Mouse (Mus musculus): ENCODE data around the gene Ptger2. TPM values are rescaled to one million over a fixed set of nuclear protein-coding genes. Genes with fewer than 3 reads are reported as not detected.

Gene Ptger2
- polyA plus RNA-seq, 1 experiment, result 0.33 TPM

DNA sequence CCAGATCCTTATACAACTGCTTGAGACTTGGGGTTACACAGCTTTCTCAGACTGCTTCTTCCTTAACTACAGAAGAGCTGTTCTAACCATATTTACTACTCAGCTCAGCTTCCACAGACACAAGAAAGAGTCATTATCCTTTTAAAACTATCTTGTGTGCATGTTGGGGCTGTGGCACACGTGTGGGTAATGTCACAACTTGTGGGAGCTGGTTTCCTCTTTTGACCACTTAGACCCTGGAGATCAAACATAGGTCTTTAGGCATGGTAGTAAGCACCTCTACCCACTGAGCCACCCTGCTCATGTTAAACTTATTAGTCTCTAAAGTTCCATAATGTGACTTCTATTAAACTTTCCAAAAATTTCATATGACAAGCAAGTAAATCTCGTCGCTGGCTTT lies 33.6 kb downstream of the Ptger2 start:
- H3K4me3 ChIP-seq (replicated peaks; ENCODE audit: insufficient read depth, low read depth, low read length), result no peak overlapping the region
- no peaks in the 10 kb centered on the region for H3K4me1 ChIP-seq (ENCODE audit: control insufficient read depth, insufficient read depth, low read length)
- no peaks in the 10 kb centered on the region for H3K27me3 ChIP-seq (ENCODE audit: control insufficient read depth, insufficient read depth, low read length)
- WGBS, result 87% methylated on average over 3 of the region's 3 CpGs
- no peak overlapping the region for H3K27ac ChIP-seq (ENCODE audit: insufficient read depth, low read length)
- TF ChIP-seq CTCF (IDR thresholded peaks at IDR 0.05; ENCODE audit: borderline replicate concordance, insufficient read depth, low read depth, low read length) (no peak), POLR2A (IDR thresholded peaks at IDR 0.05; ENCODE audit: borderline replicate concordance, insufficient read depth, low read length) (no peak)
- DNase-seq, result no peak

DNA sequence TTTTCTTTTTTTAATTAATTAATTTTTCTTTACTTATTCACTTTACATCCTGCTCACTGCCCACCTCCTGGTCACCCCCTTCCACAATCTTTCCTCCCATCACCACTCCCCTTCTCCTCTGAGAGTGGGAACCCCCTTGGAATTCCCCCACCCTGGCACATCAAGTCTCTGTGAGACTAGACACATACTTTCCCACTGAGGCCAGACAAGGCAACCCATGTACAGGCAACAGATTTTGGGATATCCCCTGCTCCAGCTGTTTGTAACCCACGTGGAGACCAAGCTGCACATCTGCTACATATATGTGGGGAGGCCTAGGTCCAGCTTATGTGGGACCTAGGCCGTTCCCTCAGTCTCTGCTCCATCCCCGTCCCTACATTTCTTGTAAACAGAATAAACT lies 46.3 kb downstream of the Ptger2 start:
- TF ChIP-seq CTCF (IDR thresholded peaks at IDR 0.05; ENCODE audit: borderline replicate concordance, insufficient read depth, low read depth, low read length) (no peak), POLR2A (IDR thresholded peaks at IDR 0.05; ENCODE audit: borderline replicate concordance, insufficient read depth, low read length) (no peak)
- Histone ChIP-seq H3K4me1 (ENCODE audit: control insufficient read depth, insufficient read depth, low read length) (no peaks in the 10 kb centered on the region), H3K4me3 (replicated peaks; ENCODE audit: insufficient read depth, low read depth, low read length) (no peak overlapping the region), H3K27me3 (ENCODE audit: control insufficient read depth, insufficient read depth, low read length) (no peaks in the 10 kb centered on the region), H3K27ac (ENCODE audit: insufficient read depth, low read length) (no peak overlapping the region)
- DNase-seq, result no peak
- WGBS, result 74% methylated on average over 3 of the region's 3 CpGs

DNA sequence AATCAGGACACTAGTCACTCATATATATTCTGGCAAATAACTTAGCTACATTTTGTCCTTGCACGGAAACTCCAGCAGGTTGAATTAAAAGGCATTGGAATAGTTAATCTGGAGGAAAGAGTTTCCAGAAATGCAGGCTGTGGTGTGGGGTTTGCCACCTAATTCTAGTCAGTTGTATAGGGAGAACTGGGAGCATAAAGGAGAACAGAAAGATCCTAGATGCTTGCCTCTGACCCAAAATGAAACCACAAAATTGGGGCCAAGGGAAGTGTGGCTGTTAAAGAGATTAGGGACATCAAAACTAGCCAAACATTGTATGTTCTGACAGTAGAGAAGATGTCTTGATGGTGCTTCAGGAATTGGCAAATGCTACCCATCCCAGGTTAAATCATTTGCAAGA lies 48.6 kb downstream of the Ptger2 start:
- Histone ChIP-seq H3K27me3 (ENCODE audit: control insufficient read depth, insufficient read depth, low read length) (no peaks in the 10 kb centered on the region), H3K4me1 (ENCODE audit: control insufficient read depth, insufficient read depth, low read length) (no peaks in the 10 kb centered on the region), H3K4me3 (replicated peaks; ENCODE audit: insufficient read depth, low read depth, low read length) (no peak overlapping the region), H3K27ac (ENCODE audit: insufficient read depth, low read length) (no peak overlapping the region)
- 96% methylated on average over 1 of the region's 1 CpGs for WGBS
- no peak for DNase-seq
- no peak for TF ChIP-seq CTCF (IDR thresholded peaks at IDR 0.05; ENCODE audit: borderline replicate concordance, insufficient read depth, low read depth, low read length)
- no peak for TF ChIP-seq POLR2A (IDR thresholded peaks at IDR 0.05; ENCODE audit: borderline replicate concordance, insufficient read depth, low read length)

DNA sequence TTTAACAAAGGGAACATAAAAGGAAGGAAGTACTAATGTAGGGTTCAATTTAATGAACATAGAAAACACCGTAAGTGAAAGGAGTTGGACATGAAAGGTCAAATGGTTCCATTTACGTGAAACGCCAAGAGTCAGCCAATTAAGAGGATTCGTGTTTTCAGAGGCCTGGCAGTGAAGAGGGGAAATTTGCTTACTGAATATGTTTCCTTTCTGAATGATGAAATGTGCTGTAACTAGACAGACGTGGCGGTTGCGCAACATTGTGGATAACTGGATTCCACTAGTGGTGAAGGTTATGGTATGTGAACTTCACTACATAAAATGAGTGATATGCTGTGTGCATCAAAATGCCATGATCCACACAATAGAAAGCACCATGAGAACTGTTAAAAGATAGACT lies 50.1 kb downstream of the Ptger2 start:
- DNase-seq, result no peak
- H3K27me3 ChIP-seq (ENCODE audit: control insufficient read depth, insufficient read depth, low read length), result no peaks in the 10 kb centered on the region
- no peak overlapping the region for H3K4me3 ChIP-seq (replicated peaks; ENCODE audit: insufficient read depth, low read depth, low read length)
- H3K27ac ChIP-seq (ENCODE audit: insufficient read depth, low read length), result no peak overlapping the region
- H3K4me1 ChIP-seq (ENCODE audit: control insufficient read depth, insufficient read depth, low read length), result no peaks in the 10 kb centered on the region
- TF ChIP-seq CTCF (IDR thresholded peaks at IDR 0.05; ENCODE audit: borderline replicate concordance, insufficient read depth, low read depth, low read length), result no peak
- no peak for TF ChIP-seq POLR2A (IDR thresholded peaks at IDR 0.05; ENCODE audit: borderline replicate concordance, insufficient read depth, low read length)
- 86% methylated on average over 7 of the region's 7 CpGs for WGBS

DNA sequence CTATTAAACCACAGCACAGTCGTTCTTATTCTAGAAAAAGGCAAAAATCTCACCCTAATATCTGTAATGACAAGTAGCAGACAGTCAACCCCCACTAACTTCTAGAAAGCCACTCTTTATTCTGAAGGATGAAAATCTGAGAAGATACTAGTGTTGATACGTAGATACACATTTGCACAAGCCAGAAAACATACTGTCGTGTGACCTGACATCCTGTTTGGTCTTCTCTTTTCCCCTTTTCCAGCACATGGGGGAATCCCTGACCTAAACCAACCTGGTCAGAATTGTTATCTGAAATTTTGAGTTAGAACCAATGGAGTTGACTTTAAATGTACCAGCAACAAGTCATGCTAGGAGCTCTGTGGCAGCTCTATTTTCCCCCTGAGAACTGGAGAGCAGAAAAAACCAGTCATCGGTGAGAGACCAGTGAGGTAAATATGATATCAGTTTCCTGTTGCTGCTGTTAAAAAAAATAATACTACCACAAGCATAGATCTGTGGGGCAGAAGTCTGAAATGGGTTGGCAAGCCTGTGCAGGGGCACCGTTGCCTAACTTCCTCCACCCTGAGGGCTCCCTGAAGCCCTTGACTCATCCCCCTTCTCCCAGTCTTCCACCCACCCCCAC lies 53.0 kb downstream of the Ptger2 start:
- H3K4me3 ChIP-seq (replicated peaks; ENCODE audit: insufficient read depth, low read depth, low read length), result no peak overlapping the region
- H3K27me3 ChIP-seq (ENCODE audit: control insufficient read depth, insufficient read depth, low read length), result no peaks in the 10 kb centered on the region
- H3K4me1 ChIP-seq (ENCODE audit: control insufficient read depth, insufficient read depth, low read length), result no peaks in the 10 kb centered on the region
- TF ChIP-seq POLR2A (IDR thresholded peaks at IDR 0.05; ENCODE audit: borderline replicate concordance, insufficient read depth, low read length) (no peak), CTCF (IDR thresholded peaks at IDR 0.05; ENCODE audit: borderline replicate concordance, insufficient read depth, low read depth, low read length) (no peak)
- no peak overlapping the region for H3K27ac ChIP-seq (ENCODE audit: insufficient read depth, low read length)
- 87% methylated on average over 5 of the region's 5 CpGs for WGBS
- no peak for DNase-seq

DNA sequence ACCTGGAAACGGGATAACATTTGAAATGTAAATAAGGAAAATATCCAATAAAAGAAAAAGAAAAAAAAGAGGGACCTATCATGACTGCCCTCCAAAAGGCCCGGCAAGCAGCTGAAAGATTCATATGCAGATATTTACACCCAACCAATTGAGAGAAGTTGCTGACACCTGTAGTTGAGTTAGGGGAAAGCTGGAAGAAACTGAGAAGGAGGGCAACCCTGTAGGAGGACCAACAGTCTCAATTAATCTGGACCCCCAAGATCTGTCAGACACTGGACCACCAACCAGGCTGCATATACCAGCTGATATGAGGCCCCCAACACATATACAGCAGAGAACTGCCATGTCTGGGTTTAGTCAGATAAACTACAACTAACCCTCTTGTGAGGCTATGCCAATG lies 60.1 kb downstream of the Ptger2 start:
- 81% methylated on average over 2 of the region's 2 CpGs for WGBS
- no peak overlapping the region for H3K4me3 ChIP-seq (replicated peaks; ENCODE audit: insufficient read depth, low read depth, low read length)
- no peak for DNase-seq

DNA sequence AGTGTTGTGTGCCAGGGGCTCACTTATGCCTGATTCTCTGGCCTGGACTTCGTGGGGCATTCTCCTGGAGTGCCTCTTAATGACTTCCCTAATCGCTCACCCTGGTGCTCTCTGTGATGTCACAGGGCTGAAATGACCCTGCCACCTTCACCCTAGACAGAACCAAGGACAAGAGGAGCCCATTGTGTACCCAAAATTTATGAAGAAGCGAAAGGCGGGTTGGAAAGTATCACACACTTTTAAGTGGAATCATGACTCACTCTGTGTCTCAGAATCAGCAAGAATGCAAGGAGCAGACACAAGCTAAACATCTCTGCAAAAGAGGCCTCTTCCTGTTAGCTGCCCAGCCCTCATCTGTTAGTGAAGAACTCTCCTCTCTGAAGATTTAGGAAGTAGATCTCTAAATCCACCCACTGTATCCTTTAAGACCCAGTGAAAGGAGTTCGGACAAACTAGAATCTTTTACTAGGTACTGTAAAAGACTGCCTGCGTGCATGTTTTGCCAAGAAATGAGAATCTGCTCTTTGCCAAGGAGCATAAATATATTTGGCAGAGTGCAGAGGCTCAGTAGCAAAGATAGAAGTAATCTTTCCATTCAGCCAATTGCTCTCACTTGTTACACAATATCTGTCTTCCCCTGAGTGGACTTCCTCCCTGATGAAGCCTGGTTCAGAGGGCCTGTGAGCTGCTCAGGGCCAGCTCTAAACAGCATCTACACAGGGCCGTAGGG lies 61.9 kb downstream of the Ptger2 start:
- Histone ChIP-seq H3K4me1 (ENCODE audit: control insufficient read depth, insufficient read depth, low read length) (no peaks in the 10 kb centered on the region), H3K4me3 (replicated peaks; ENCODE audit: insufficient read depth, low read depth, low read length) (no peak overlapping the region), H3K27ac (ENCODE audit: insufficient read depth, low read length) (no peak overlapping the region), H3K27me3 (ENCODE audit: control insufficient read depth, insufficient read depth, low read length) (no peaks in the 10 kb centered on the region)
- WGBS, result 68% methylated on average over 7 of the region's 7 CpGs
- TF ChIP-seq POLR2A (IDR thresholded peaks at IDR 0.05; ENCODE audit: borderline replicate concordance, insufficient read depth, low read length) (no peak), CTCF (IDR thresholded peaks at IDR 0.05; ENCODE audit: borderline replicate concordance, insufficient read depth, low read depth, low read length) (no peak)
- DNase-seq, result no peak

More for the DNA sequence above, 60.1 kb downstream of the Ptger2 start:
- Histone ChIP-seq H3K27me3 (ENCODE audit: control insufficient read depth, insufficient read depth, low read length) (no peaks in the 10 kb centered on the region), H3K4me1 (ENCODE audit: control insufficient read depth, insufficient read depth, low read length) (no peaks in the 10 kb centered on the region), H3K27ac (ENCODE audit: insufficient read depth, low read length) (no peak overlapping the region)
- TF ChIP-seq POLR2A (IDR thresholded peaks at IDR 0.05; ENCODE audit: borderline replicate concordance, insufficient read depth, low read length) (no peak), CTCF (IDR thresholded peaks at IDR 0.05; ENCODE audit: borderline replicate concordance, insufficient read depth, low read depth, low read length) (no peak)

DNA sequence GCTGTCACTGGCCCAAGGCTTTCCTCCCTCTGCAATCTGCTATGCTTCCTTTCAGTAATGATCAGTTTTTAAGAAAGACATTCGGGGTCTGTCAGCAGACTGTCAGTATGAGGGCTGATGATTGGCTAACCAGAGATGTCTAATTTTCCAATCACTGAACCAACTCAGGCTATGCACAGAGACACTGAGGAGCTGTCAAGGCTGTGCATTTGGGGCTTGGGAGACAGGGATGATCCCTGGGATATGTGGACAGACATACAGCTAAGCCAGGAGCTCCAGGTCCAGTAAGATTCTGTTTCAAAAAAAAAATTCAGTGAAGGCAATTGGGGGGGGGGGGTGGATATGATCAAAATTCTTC lies 62.4 kb downstream of the Ptger2 start:
- Histone ChIP-seq H3K4me1 (ENCODE audit: control insufficient read depth, insufficient read depth, low read length) (no peaks in the 10 kb centered on the region), H3K27ac (ENCODE audit: insufficient read depth, low read length) (no peak overlapping the region), H3K4me3 (replicated peaks; ENCODE audit: insufficient read depth, low read depth, low read length) (no peak overlapping the region), H3K27me3 (ENCODE audit: control insufficient read depth, insufficient read depth, low read length) (no peaks in the 10 kb centered on the region)
- no peak for TF ChIP-seq POLR2A (IDR thresholded peaks at IDR 0.05; ENCODE audit: borderline replicate concordance, insufficient read depth, low read length)
- no peak for TF ChIP-seq CTCF (IDR thresholded peaks at IDR 0.05; ENCODE audit: borderline replicate concordance, insufficient read depth, low read depth, low read length)
- whole genome bisulfite sequencing, result 49% methylated on average over 1 of the region's 1 CpGs
- DNase-seq, result no peak

All from cerebellum, adult 2 months (tissue).